Mouse (Mus musculus) forebrain, embryonic 10.5 days (tissue): Measurements from ENCODE around the gene Tnfaip2. TPM values are rescaled to one million over a fixed set of nuclear protein-coding genes. Genes with fewer than 3 reads are reported as not detected.

Source experiments
- DNase-seq: peaks from one replicate; pipeline ENCODE4 v3.0.0-alpha.2; 2017; ENCODE audit warnings: low spot score; ENCODE audit errors: extremely low spot score
- H3K27ac ChIP-seq: fragments of 300-500 bp; sonication (generic); 2 replicates; pipeline ENCODE4 v1.5.1; 2016; ENCODE audit warnings: mild to moderate bottlenecking
- H3K27me3 ChIP-seq: fragments of 300-500 bp; sonication (generic); 2 replicates; pipeline ENCODE4 v1.6.1; 2016; ENCODE audit warnings: mild to moderate bottlenecking; ENCODE audit not compliant: poor library complexity, severe bottlenecking
- H3K36me3 ChIP-seq: fragments of 300-500 bp; sonication (generic); replicated peaks from 2 replicates; pipeline ENCODE4 v1.6.1; 2016; ENCODE audit warnings: mild to moderate bottlenecking, moderate library complexity
- H3K4me1 ChIP-seq: fragments of 300-500 bp; sonication (generic); 2 replicates; pipeline ENCODE4 v1.6.1; 2016
- H3K4me3 ChIP-seq: fragments of 300-500 bp; sonication (generic); 2 replicates; pipeline ENCODE4 v1.5.1; 2016; ENCODE audit warnings: mild to moderate bottlenecking, moderate library complexity
- H3K9me3 ChIP-seq: fragments of 300-500 bp; sonication (generic); 2 replicates; pipeline ENCODE4 v1.6.1; 2016; ENCODE audit warnings: mild to moderate bottlenecking, moderate library complexity
- WGBS: fragments of 180-500 bp; shearing (Covaris S2); methylation state at CpG from one replicate; pipeline ENCODE4 v1.1.7; 2016; 5-methylcytosine and 5-hydroxymethylcytosine counted together
- polyA plus RNA-seq: library from polyadenylated mRNA; unstranded; fragments of >200 nt; fragmentation: Nextera tagmentation; extraction: Ambion mirVana; gene quantifications from 2 replicates; pipeline ENCODE4 v1.2.1, GENCODE M21; 2016

Tnfaip2 gene
- polyA plus RNA-seq, 1 experiment from 2014 or later = 2.1 TPM

DNA sequence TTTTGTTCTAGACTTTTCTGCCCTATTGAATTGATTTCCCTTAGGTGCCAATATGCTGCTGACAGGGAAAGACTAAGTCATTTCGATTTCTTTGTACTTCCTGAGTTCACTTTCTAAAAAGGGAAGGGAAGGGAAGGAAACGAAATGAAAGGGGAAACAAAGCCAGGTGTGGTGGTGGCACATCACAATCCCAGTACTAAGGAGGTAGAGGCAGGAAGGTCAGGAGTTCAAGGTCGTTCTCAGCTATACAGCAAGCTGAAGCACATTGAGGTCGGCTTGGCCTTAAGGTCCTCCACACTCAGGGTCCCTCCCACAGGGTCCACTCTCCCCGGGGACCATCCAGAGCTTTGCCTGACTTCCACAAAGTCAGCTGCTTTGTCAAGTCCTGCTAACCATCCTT, 61.3 kb downstream of the Tnfaip2 start:
- Histone ChIP-seq H3K36me3 (no peaks in the 10 kb centered on the region), H3K27me3 (peaks cover 8% of the 10 kb centered on the region), H3K4me1 (peaks cover 40% of the 10 kb centered on the region), H3K27ac (no peak overlapping the region), H3K4me3 (no peak overlapping the region), H3K9me3 (0 out of 2 replicates have a peak, but pooled peaks cover 4% of the 10 kb centered on the region)
- 82% methylated on average over 5 of the region's 5 CpGs for WGBS
- no peak for DNase-seq

Other genes with a start within 250 kb of the Tnfaip2 start
- 0.21 and 0.45 TPM in 2 replicates for gene Amn, start 171.4 kb upstream of the Tnfaip2 start, polyA plus RNA-seq
- gene Cdc42bpb, start 64.8 kb upstream of the Tnfaip2 start, polyA plus RNA-seq = 30.1 and 30.3 TPM in 2 replicates
- gene Lbhd2, start 35.7 kb upstream of the Tnfaip2 start, polyA plus RNA-seq = 0.25 TPM in 1 of 2 replicates, not detected in the other
- gene Exoc3l4, start 25.5 kb upstream of the Tnfaip2 start, polyA plus RNA-seq = 5.2 and 5.6 TPM in 2 replicates
- gene Gm266, start 43.4 kb downstream of the Tnfaip2 start, polyA plus RNA-seq = 7.1 and 9.8 TPM in 2 replicates
- 740 and 785 TPM in 2 replicates for gene Eif5, start 95.5 kb downstream of the Tnfaip2 start, polyA plus RNA-seq
- gene Mark3, start 132.1 kb downstream of the Tnfaip2 start, polyA plus RNA-seq = 42.1 and 44.8 TPM in 2 replicates
- gene Ckb, start 229.9 kb downstream of the Tnfaip2 start, polyA plus RNA-seq = 1,567 and 1,577 TPM in 2 replicates
- 23.7 and 23.8 TPM in 2 replicates for gene Trmt61a, start 235.6 kb downstream of the Tnfaip2 start, polyA plus RNA-seq